Mouse (Mus musculus): ENCODE results near the gene Abcd1. TPM values are rescaled to one million over a fixed set of nuclear protein-coding genes. Genes with fewer than 3 reads are reported as not detected.

The Abcd1 gene
- total RNA-seq, 2 experiments from 2014 or later: 23.9 to 28.4 TPM

Other genes with a start within 250 kb of the Abcd1 start
- 100 to 1,000 TPM; 276 to 309 TPM for gene Bgn, start 233.0 kb upstream of the Abcd1 start, total RNA-seq (2021)
- under 1 TPM in 1 of 2 experiments, not detected in 1; 0.15 TPM for gene Atp2b3, start 213.5 kb upstream of the Abcd1 start, total RNA-seq (2021)
- under 1 TPM in 1 of 2 experiments, not detected in 1; 0.14 TPM for gene Dusp9, start 77.2 kb upstream of the Abcd1 start, total RNA-seq (2021)
- 1 to 10 TPM; 8.0 to 8.4 TPM for gene Pnck, start 56.5 kb upstream of the Abcd1 start, total RNA-seq (2021)
- 100 to 1,000 TPM; 112 to 126 TPM for gene Slc6a8, start 43.4 kb upstream of the Abcd1 start, total RNA-seq (2021)
- 100 to 1,000 TPM in 1 of 2 experiments, 10 to 100 TPM in 1; 99.5 to 104 TPM for gene Bcap31, start 422 bp upstream of the Abcd1 start, total RNA-seq (2021)
- gene Plxnb3, start 40.5 kb downstream of the Abcd1 start, total RNA-seq (2021): under 1 TPM; 0.72 to 0.92 TPM
- 10 to 100 TPM; 36.0 to 43.6 TPM for gene Srpk3, start 57.8 kb downstream of the Abcd1 start, total RNA-seq (2021)
- gene Idh3g, start 70.3 kb downstream of the Abcd1 start, total RNA-seq (2021): 100 to 1,000 TPM; 520 to 542 TPM
- 100 to 1,000 TPM; 103 TPM for gene Ssr4, start 70.4 kb downstream of the Abcd1 start, total RNA-seq (2021)
- gene Pdzd4, start 108.4 kb downstream of the Abcd1 start, total RNA-seq (2021): 1 to 10 TPM; 2.7 to 2.9 TPM
- not detected for gene Avpr2, start 175.5 kb downstream of the Abcd1 start, total RNA-seq (2021)
- 1 to 10 TPM; 1.5 to 1.6 TPM for gene L1cam, start 179.5 kb downstream of the Abcd1 start, total RNA-seq (2021)
- 1 to 10 TPM; 1.8 to 2.5 TPM for gene Arhgap4, start 205.3 kb downstream of the Abcd1 start, total RNA-seq (2021)
- gene Naa10, start 205.3 kb downstream of the Abcd1 start, total RNA-seq (2021): 10 to 100 TPM; 60.1 to 69.0 TPM
- gene Renbp, start 214.3 kb downstream of the Abcd1 start, total RNA-seq (2021): 10 to 100 TPM; 14.2 to 14.9 TPM
- gene Hcfc1, start 249.8 kb downstream of the Abcd1 start, total RNA-seq (2021): 10 to 100 TPM; 64.2 to 64.4 TPM